Mouse (Mus musculus): Measurements from ENCODE around the gene Macf1. TPM values are rescaled to one million over a fixed set of nuclear protein-coding genes. Genes with fewer than 3 reads are reported as not detected.
"Not testable (repeated sequence)": the region's sequence is repeated elsewhere in the genome, so short reads cannot be mapped to it uniquely, and the experiment has no call there.

The Macf1 gene
- total and polyA plus RNA-seq, 3 experiments, result 39.3 to 169 (median 129) TPM

DNA sequence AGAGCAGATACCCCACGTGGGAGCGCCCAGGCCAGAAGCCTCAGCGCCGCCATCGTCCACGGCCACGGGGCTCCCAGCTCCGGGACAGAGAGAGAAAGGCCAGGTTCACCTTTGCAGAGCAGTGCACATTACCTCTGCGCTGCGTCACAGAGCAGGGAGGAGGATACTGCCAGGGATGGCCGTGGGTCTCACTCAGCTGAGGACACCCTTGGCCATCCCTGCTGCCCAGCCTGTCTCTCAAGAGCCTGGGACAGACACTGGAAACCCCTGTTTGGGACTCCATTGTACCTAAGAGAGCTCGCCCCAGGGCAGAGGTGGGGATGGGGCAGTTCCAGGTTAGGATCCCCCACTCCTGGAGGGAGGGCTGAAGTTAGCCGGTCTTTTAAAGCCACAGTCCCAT, 360.6 kb downstream of the Macf1 start, which contains the start of gene Oxct2a:
Gene Oxct2a, minus strand, starts transcription at position 101 of the 400 bp plus-strand sequence.
- ATAC-seq (ENCODE audit: extremely low read depth, insufficient number of reproducible peaks, low FRiP score, poor library complexity, severe bottlenecking) (no peak), DNase-seq (ENCODE audit: low spot score) (no peak)
- TF ChIP-seq TAL1 (conservative IDR thresholded peaks at IDR 0.05; ENCODE audit: low read depth, low read length), result no peak
- no peak for TF ChIP-seq GATA2 (IDR thresholded peaks at IDR 0.05; ENCODE audit: borderline replicate concordance, low read depth, low read length)
- no peak for TF ChIP-seq CTCF (IDR thresholded peaks at IDR 0.05; ENCODE audit: low read depth, low read length)
- TF ChIP-seq POLR2AphosphoS5 (IDR thresholded peaks at IDR 0.05; ENCODE audit: insufficient replicate concordance, low read depth, low read length), result no peak
- Histone ChIP-seq H3K9me3 (replicated peaks) (peaks cover 11% of the 10 kb centered on the region), H3K4me1 (ENCODE audit: insufficient read depth, low read depth, low read length) (no peaks in the 10 kb centered on the region), H3K27me3 (ENCODE audit: insufficient read depth, low read length) (peaks cover 10% of the 10 kb centered on the region; the same call in 1 of the 2 replicates), H3K36me3 (replicated peaks) (no peaks in the 10 kb centered on the region), H3K4me3 (ENCODE audit: low read depth, low read length) (no peak within 1 kb of the TSS)

DNA sequence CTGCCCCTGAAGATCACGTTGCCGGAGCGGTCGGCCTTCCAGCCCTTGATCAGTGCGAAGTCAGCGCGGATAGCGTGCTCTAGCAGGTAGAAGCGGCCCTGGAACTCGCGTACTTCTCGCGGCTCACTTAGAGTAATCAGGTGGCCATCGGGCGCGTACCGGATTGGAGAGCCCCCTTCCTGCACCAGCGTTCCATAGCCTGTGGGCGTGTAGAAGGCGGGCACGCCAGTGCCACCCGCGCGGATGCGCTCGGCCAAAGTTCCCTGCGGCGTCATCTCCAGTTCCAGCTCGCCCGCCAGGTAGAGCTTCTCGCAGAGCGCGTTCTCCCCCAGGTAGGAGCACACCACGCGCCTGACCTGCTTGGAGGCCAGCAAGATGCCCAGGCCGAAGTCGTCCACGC, 361.2 kb downstream of the Macf1 start:
- H3K4me3 ChIP-seq (ENCODE audit: low read depth, low read length); H3K4me1 ChIP-seq (ENCODE audit: insufficient read depth, low read depth, low read length); H3K36me3 ChIP-seq (replicated peaks); H3K27me3 ChIP-seq (ENCODE audit: insufficient read depth, low read length); ATAC-seq (ENCODE audit: extremely low read depth, insufficient number of reproducible peaks, low FRiP score, poor library complexity, severe bottlenecking); DNase-seq (ENCODE audit: low spot score): not testable (repeated sequence)
- peaks cover 11% of the 10 kb centered on the region for H3K9me3 ChIP-seq (replicated peaks)

DNA sequence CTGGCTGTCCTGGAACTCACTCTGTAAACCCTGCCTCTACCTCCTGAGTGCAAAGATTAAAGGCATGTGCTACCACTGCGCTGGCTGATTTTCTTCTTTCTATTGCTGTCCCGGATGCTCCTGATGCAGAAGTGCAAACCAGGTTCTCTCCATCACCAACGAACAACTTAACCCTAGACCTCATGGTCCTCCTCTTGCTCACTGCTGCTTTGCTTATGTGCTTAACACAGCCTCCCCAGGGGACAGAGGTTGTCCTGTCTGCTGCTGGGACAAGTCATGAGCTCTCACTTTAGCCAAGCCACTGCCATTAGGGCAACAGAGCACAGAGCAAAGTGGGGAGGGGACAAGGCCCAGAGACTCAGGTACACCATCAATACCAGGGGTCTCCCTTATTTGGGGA, 369.7 kb downstream of the Macf1 start:
- peaks cover 12% of the 10 kb centered on the region; the same call in 1 of the 2 replicates for H3K27me3 ChIP-seq (ENCODE audit: insufficient read depth, low read length)

DNA sequence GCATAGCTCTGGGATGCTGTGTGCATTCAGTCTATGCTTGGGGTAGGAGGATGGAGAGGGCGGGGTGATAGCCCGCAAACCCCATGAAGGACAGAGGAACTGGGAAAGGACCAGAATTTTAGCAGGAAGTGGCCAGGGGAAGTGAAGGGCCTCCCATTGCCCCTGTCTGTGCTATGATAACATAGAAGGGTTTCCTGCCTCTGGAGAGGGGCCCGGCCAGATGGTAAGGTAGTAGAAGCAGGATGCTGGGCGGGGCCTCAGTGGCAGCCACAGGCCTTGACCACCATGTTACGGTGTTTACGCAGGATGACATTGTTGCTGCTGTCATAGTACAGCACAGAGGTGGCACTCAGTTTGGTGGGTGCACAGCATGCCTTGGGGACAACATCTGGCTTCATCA, 371.1 kb downstream of the Macf1 start:
- no peak overlapping the region for H3K4me3 ChIP-seq (ENCODE audit: low read depth, low read length)
- H3K27me3 ChIP-seq (ENCODE audit: insufficient read depth, low read length), result peaks cover 12% of the 10 kb centered on the region; the same call in 1 of the 2 replicates
- peaks cover 5% of the 10 kb centered on the region for H3K36me3 ChIP-seq (replicated peaks)
- DNase-seq (ENCODE audit: low spot score) (no peak), ATAC-seq (ENCODE audit: extremely low read depth, insufficient number of reproducible peaks, low FRiP score, poor library complexity, severe bottlenecking) (no peak; the same call in 1 of the 2 replicates)
- TF ChIP-seq CTCF (IDR thresholded peaks at IDR 0.05; ENCODE audit: low read depth, low read length) (no peak), GATA2 (IDR thresholded peaks at IDR 0.05; ENCODE audit: borderline replicate concordance, low read depth, low read length) (no peak), GATA1 (IDR thresholded peaks at IDR 0.05; ENCODE audit: borderline replicate concordance, low read length) (no peak)
- no peaks in the 10 kb centered on the region for H3K9me3 ChIP-seq (replicated peaks)
- peaks cover 5% of the 10 kb centered on the region; the same call in 1 of the 2 replicates for H3K4me1 ChIP-seq (ENCODE audit: insufficient read depth, low read depth, low read length)

More for the DNA sequence above, 369.7 kb downstream of the Macf1 start:
- TF ChIP-seq POLR2AphosphoS5 (IDR thresholded peaks at IDR 0.05; ENCODE audit: insufficient replicate concordance, low read depth, low read length) (no peak), TAL1 (conservative IDR thresholded peaks at IDR 0.05; ENCODE audit: low read depth, low read length) (no peak), GATA1 (IDR thresholded peaks at IDR 0.05; ENCODE audit: borderline replicate concordance, low read length) (no peak), CTCF (IDR thresholded peaks at IDR 0.05; ENCODE audit: low read depth, low read length) (no peak), GATA2 (IDR thresholded peaks at IDR 0.05; ENCODE audit: borderline replicate concordance, low read depth, low read length) (no peak)
- DNase-seq (ENCODE audit: low spot score), result no peak
- ATAC-seq (ENCODE audit: extremely low read depth, insufficient number of reproducible peaks, low FRiP score, poor library complexity, severe bottlenecking), result no peak
- Histone ChIP-seq H3K36me3 (replicated peaks) (peaks cover 3% of the 10 kb centered on the region), H3K4me1 (ENCODE audit: insufficient read depth, low read depth, low read length) (peaks cover 5% of the 10 kb centered on the region; the same call in 1 of the 2 replicates), H3K4me3 (ENCODE audit: low read depth, low read length) (no peak overlapping the region), H3K9me3 (replicated peaks) (no peaks in the 10 kb centered on the region)

DNA sequence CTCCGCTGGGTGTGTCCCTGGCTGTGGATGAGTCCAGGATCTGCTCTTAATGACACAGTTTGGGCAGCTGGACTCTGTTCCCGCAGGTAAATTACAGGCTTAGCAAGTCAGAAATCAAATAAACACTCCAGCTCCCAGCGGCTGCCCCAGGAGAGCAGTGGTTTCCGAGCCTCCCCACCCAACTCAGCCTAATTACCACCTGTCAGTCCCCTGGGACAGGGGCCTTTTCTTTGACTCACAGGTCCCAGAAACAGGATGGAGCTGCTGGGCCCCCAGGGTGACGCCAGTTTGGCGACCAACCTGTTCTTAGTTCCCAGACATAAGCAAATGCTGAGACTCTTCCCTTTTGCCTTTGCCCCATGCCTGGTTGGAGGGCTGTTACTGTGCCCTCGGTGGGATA, 372.3 kb downstream of the Macf1 start:
- no peak for DNase-seq (ENCODE audit: low spot score)
- ATAC-seq (ENCODE audit: extremely low read depth, insufficient number of reproducible peaks, low FRiP score, poor library complexity, severe bottlenecking), result no peak
- peaks cover 5% of the 10 kb centered on the region; the same call in 1 of the 2 replicates for H3K4me1 ChIP-seq (ENCODE audit: insufficient read depth, low read depth, low read length)

DNA sequence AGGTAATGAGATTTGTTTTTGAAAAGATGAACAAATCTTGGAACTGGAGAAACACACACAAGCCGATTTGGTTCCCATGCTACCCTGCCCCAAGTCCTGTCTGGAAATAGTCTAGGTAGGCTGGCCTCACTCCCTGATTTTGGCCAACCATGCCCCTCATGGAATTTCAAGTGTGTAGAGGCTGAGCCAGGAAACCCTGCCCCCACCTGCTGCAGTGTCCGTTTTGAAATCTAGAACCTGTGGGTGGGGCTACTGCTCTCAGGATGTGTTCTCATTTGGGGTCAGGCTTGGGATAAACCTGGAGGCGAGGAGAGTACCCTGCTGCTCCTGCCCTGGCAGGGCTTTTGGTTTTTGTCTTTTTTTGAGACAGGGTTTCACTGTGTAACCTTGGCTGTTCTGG, 375.9 kb downstream of the Macf1 start:
- H3K4me1 ChIP-seq (ENCODE audit: insufficient read depth, low read depth, low read length), result peaks cover 11% of the 10 kb centered on the region
- H3K36me3 ChIP-seq (replicated peaks), result peaks cover 39% of the 10 kb centered on the region
- H3K27me3 ChIP-seq (ENCODE audit: insufficient read depth, low read length), result no peaks in the 10 kb centered on the region
- peaks cover 8% of the 10 kb centered on the region for H3K9me3 ChIP-seq (replicated peaks)
- ATAC-seq (ENCODE audit: extremely low read depth, insufficient number of reproducible peaks, low FRiP score, poor library complexity, severe bottlenecking) (no peak), DNase-seq (ENCODE audit: low spot score) (no peak)
- no peak for TF ChIP-seq POLR2AphosphoS5 (IDR thresholded peaks at IDR 0.05; ENCODE audit: insufficient replicate concordance, low read depth, low read length)
- no peak for TF ChIP-seq GATA1 (IDR thresholded peaks at IDR 0.05; ENCODE audit: borderline replicate concordance, low read length)
- TF ChIP-seq TAL1 (conservative IDR thresholded peaks at IDR 0.05; ENCODE audit: low read depth, low read length), result no peak
- no peak for TF ChIP-seq GATA2 (IDR thresholded peaks at IDR 0.05; ENCODE audit: borderline replicate concordance, low read depth, low read length)
- TF ChIP-seq CTCF (IDR thresholded peaks at IDR 0.05; ENCODE audit: low read depth, low read length), result no peak
- H3K4me3 ChIP-seq (ENCODE audit: low read depth, low read length), result no peak overlapping the region

More for the DNA sequence above, 372.3 kb downstream of the Macf1 start:
- Histone ChIP-seq H3K9me3 (replicated peaks) (no peaks in the 10 kb centered on the region), H3K4me3 (ENCODE audit: low read depth, low read length) (no peak overlapping the region), H3K27me3 (ENCODE audit: insufficient read depth, low read length) (peaks cover 10% of the 10 kb centered on the region; the same call in 1 of the 2 replicates), H3K36me3 (replicated peaks) (peaks cover 15% of the 10 kb centered on the region)
- TF ChIP-seq TAL1 (conservative IDR thresholded peaks at IDR 0.05; ENCODE audit: low read depth, low read length), result no peak
- TF ChIP-seq GATA2 (IDR thresholded peaks at IDR 0.05; ENCODE audit: borderline replicate concordance, low read depth, low read length), result no peak
- TF ChIP-seq CTCF (IDR thresholded peaks at IDR 0.05; ENCODE audit: low read depth, low read length), result no peak

DNA sequence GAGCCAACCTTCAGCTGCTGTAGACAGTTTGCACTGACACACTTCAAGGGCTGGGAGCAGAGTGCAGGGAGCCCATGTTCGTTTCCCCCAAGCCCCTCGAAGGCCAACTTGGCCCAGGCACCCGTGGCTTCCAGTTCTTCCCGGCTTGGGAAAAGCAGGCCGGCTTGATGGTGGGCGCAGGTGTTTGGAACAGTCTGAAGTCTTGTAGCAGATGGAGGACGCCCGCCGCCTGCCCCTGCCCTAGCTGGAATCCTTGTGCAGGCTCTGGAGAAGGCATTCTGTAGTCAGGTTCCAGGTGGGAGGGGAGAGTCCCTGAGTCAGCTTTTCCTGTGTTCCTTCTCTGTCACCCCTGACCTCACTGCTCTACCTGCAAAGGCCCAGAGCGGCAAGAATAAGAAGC, 377.2 kb downstream of the Macf1 start:
- Histone ChIP-seq H3K36me3 (replicated peaks) (peaks cover 52% of the 10 kb centered on the region), H3K9me3 (replicated peaks) (peaks cover 12% of the 10 kb centered on the region), H3K27me3 (ENCODE audit: insufficient read depth, low read length) (no peaks in the 10 kb centered on the region), H3K4me3 (ENCODE audit: low read depth, low read length) (no peak overlapping the region), H3K4me1 (ENCODE audit: insufficient read depth, low read depth, low read length) (peaks cover 6% of the 10 kb centered on the region)
- ATAC-seq (ENCODE audit: extremely low read depth, insufficient number of reproducible peaks, low FRiP score, poor library complexity, severe bottlenecking) (no peak), DNase-seq (ENCODE audit: low spot score) (no peak)
- TF ChIP-seq TAL1 (conservative IDR thresholded peaks at IDR 0.05; ENCODE audit: low read depth, low read length), result no peak
- no peak for TF ChIP-seq CTCF (IDR thresholded peaks at IDR 0.05; ENCODE audit: low read depth, low read length)
